Mouse (Mus musculus) CH12.LX (cell line): ENCODE data around the gene Tas1r3.

Experiments used
- CTCF ChIP-seq, 2 experiments: IDR thresholded peaks in 1 of 2; conservative IDR thresholded peaks in 1 of 2; 2 replicates each; pipeline ENCODE4 v1.5.1; 2011 to 2012; ENCODE audit warnings: low read depth in 2 of 2, low read length in 2 of 2, improper control_type of control experiment in 1 of 2, inconsistent platforms in 1 of 2, mild to moderate bottlenecking in 1 of 2, moderate library complexity in 1 of 2
- EP300 ChIP-seq: IDR thresholded peaks from 2 replicates; pipeline ENCODE4 v1.6.1; 2011; ENCODE audit warnings: low read length, improper control_type of control experiment
- MEF2A ChIP-seq: IDR thresholded peaks from 2 replicates; pipeline ENCODE4 v1.6.1; 2014; ENCODE audit warnings: low read depth, mild to moderate bottlenecking, inconsistent platforms, low read length, improper control_type of control experiment, borderline replicate concordance
- POLR2A ChIP-seq: IDR thresholded peaks from 2 replicates; pipeline ENCODE4 v1.6.1; 2011; ENCODE audit warnings: low read depth, mild to moderate bottlenecking, improper control_type of control experiment, low read length
- POLR2AphosphoS2 ChIP-seq: IDR thresholded peaks from 2 replicates; pipeline ENCODE4 v1.6.1; 2011; ENCODE audit warnings: low read depth, low read length, improper control_type of control experiment

DNA sequence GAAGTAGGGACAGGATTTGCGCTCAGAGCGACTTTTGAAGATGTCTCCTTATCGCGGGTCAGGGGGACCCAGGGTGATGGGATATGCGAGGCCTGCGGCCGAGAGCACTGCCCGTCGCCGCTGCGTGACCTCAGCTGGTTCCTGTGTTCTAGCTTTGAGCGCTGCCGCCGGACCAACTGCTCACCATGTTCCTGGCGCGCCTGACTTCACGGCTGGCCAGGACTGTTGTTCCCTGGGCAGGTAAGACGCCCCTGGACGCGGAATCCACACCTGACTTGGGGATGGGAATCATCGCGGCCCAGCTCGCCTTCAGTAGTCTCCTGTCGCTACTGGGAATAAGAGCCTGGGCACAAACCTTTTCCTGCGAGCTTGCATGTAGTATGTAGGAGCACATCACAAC is 31.3 kb downstream of the Tas1r3 start:
- TF ChIP-seq CTCF (conservative IDR thresholded peaks at IDR 0.05 in 1 of 2, IDR thresholded peaks at IDR 0.05 in 1 of 2; ENCODE audit: low read depth in 2 of 2, low read length in 2 of 2) (no peak), POLR2A (no peak), MEF2A (no peak), POLR2AphosphoS2 (no peak), EP300 (no peak)
